Mouse (Mus musculus) Patski (cell line): ENCODE data around the gene Sppl3. TPM values are rescaled to one million over a fixed set of nuclear protein-coding genes. Genes with fewer than 3 reads are reported as not detected.

ENCODE experiments used
- ATAC-seq: fragments of 100-300 bp; one replicate; pipeline ENCODE4 v1.8.0; 2021
- CTCF ChIA-PET: fragments of 350-600 bp; sonication (Branson Sonifier 250); formaldehyde crosslinking; loops from one replicate; lab custom pipeline; 2022; ENCODE audit warnings: inconsistent platforms; lab: Charles Lee
- POLR2A ChIA-PET: fragments of 350-600 bp; sonication (Branson Sonifier 250); formaldehyde crosslinking; loops from one replicate; lab custom pipeline; 2022; ENCODE audit warnings: antibody characterized with exemption, inconsistent platforms; lab: Charles Lee
- DNase-seq: peaks from one replicate; pipeline ENCODE4 v3.0.0-alpha.2; 2011; ENCODE audit warnings: low read depth, low spot score
- H3K27me3 ChIP-seq: fragments of 371-371 bp; one replicate; pipeline ENCODE4 v1.5.1; 2021
- CTCF ChIP-seq: fragments of 100-300 bp; IDR thresholded peaks from one replicate; pipeline ENCODE4 v1.5.1; 2021
- in situ Hi-C: fragments of 300-500 bp; cut with MboI; formaldehyde crosslinking; loops from 3 replicates; pipeline ENCODE4 v1.11.1; 2018; ENCODE audit warnings: low pct_unique_long_range_greater_than_20kb, mixed read lengths
- polyA plus RNA-seq: library from polyadenylated mRNA; unstranded; gene quantifications from one replicate; pipeline ENCODE4 v1.2.3, GENCODE M21; 2021

The Sppl3 gene
- polyA plus RNA-seq, 1 experiment from 2014 or later = 71.9 TPM

DNA sequence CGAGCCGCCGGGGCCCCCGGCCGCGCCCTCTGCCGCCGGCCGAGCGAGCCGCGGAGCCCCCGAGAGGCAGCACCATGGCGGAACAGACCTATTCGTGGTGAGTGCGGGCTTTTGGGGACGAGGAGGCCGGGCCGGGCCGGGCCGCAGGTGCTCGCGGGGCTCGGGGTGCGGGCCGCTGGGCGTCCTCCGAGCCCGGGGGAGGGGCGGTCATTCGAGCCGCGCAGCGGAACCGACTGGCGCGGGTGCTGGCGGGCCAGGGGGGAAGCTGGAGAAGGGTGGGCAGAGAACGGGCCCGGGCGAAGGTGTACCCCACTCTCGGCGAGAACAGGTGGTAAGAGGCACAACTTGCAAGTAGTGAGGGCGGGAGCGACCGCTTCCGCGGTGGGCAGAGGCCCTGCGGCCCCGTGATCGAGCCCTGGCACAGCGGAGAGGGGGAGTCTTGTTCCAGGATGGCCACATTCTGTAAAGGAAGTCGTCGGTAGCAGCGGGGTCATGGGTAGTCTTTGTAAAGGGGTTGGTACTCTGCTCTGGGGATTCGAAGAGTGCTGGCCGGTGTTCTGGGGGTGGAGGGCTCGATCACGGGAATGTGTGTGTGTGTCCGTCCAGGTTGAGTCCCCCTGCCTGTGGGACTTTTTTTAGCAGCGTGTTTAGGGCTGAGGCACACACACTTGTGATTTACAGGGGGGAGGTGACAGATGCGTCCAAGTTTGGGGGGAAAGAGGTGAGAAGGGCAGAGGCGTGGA is 753 bp downstream of the Sppl3 start:
- peak; percentile 32 for ATAC-seq
- POLR2A ChIA-PET = interaction anchor here (0.6 kb wide), 1 partner anchor 73 kb away, joined by 3 read pairs; no protein-coding TSS in a partner anchor
- H3K27me3 ChIP-seq = no peaks in the 10 kb centered on the region
- no peak for DNase-seq
- no peak for TF ChIP-seq CTCF
- in situ Hi-C loops = no loop called here
- CTCF ChIA-PET = no interaction called here

DNA sequence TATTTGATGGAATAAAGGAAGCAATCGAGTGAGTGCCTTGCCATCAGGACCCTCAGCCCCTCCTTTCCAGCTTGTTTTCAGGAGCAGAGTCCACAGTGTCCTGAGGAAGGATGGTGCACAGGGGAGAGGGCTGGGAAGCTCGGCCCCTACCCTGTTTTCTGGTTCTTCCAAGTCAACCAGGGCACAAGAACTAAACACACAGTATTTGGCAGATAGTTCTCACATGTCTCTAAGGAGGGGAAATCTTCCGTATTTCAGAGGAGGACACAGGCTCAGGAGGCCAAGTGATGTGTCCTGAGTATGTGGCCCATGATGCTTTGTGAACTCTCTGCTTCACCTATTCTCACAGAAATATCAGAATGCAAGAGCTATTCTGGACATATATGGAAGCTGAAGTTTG is 2.5 kb downstream of the Sppl3 start:
- no peak for ATAC-seq
- DNase-seq = no peak
- in situ Hi-C loops = no loop called here
- ChIA-PET POLR2A (interaction anchor here (0.8 to 1.2 kb wide), 2 partner anchors 13 to 25 kb away, joined by 4 read pairs; no protein-coding TSS in a partner anchor), CTCF (interaction anchor here (0.8 to 1.2 kb wide), 2 partner anchors 18 to 39 kb away, joined by 3 read pairs; no protein-coding TSS in a partner anchor)
- no peaks in the 10 kb centered on the region for H3K27me3 ChIP-seq
- TF ChIP-seq CTCF = no peak

DNA sequence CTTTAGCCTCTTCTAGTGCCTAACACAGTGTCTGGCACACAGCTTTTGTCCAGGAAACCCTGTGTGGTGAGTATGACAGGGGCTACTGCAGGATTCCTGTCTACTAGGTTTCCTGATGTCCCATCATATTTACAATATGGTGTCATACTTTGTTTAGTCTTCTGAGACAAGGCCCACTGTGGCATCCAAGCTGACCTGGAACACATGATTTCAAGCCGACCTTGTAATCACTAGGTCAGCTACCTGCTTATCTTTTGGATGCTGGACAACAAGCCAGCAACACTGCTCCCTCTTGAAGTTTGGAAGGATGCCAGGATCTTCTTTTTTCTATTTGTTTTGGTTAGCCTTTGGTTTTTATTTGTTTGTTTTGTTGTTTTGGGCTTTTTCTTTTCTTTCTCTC is 3.6 kb downstream of the Sppl3 start:
- ChIA-PET CTCF (interaction anchor here (1.2 kb wide), 1 partner anchor 38 kb away, joined by 3 read pairs; no protein-coding TSS in a partner anchor), POLR2A (no interaction called here)
- H3K27me3 ChIP-seq = no peaks in the 10 kb centered on the region
- TF ChIP-seq CTCF = no peak
- ATAC-seq (no peak), DNase-seq (no peak)
- in situ Hi-C loops = no loop called here

DNA sequence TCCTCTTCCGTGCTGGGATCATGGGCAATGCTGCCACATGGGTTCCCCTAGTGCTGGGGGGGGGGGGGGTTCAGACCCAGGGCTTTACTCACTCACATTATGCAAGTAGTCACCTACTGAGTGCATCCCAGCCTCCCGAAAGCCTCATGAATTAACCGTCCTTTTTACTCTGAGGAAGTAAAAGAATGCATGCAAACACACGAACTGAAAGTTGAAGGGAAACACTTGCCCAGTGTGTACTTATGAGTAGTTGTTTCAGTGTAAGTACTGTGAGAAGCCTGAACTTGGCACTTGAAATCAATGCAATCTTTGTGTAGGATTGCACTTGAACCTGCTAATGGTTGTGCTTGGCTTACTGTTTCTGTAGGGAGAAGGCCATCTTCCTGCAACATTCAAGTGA is 4.2 kb downstream of the Sppl3 start:
- CTCF ChIA-PET = no interaction called here
- no peaks in the 10 kb centered on the region for H3K27me3 ChIP-seq
- POLR2A ChIA-PET = no interaction called here
- no peak for TF ChIP-seq CTCF
- ATAC-seq (no peak), DNase-seq (no peak)
- in situ Hi-C loops = no loop called here

DNA sequence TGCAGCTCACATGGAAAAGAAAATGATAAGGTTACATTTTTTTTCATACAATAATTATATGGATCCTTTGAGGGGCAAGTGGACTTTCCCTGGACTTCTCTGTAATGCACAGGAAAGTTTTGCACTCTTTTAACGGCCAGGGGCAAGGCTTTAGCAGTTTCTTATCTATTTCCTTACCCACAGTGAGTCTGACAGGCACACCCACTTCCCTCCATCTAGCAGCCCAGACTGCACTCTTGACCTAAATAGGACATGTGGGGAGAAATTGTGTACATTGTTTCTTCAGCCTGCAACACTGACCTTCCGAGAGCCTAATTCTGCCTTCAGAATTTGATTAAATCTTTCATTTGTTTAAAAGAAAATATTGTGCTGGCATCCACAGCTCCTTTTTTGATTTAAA is 7.3 kb downstream of the Sppl3 start:
- CTCF ChIA-PET = no interaction called here
- in situ Hi-C loops = no loop called here
- ATAC-seq (no peak), DNase-seq (no peak)
- no peak for TF ChIP-seq CTCF
- POLR2A ChIA-PET = no interaction called here
- no peaks in the 10 kb centered on the region for H3K27me3 ChIP-seq

DNA sequence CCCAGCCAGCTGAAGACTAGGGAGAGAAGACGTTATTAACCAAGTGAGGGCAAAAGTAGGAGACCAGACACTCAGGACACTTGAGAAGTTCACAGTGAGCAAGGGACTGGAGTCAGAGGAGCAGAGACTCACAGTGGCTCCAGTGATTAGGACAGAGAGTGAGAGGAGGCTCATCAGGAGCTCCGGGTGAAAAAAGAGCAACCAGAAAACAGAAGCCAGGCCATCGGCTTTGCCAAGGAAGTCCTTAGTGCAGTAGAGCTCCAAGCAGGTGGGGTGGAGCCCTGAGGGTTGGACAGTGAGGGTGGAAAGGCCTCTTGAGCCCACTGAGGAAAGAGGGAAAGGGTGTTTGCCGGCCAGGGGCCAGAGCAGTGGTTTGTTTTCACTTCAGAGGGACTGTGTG is 7.9 kb downstream of the Sppl3 start:
- POLR2A ChIA-PET = no interaction called here
- DNase-seq (no peak), ATAC-seq (no peak)
- CTCF ChIA-PET = interaction anchor here (0.8 to 1.5 kb wide), 2 partner anchors 11 to 32 kb away, joined by 3 to 4 read pairs; no protein-coding TSS in a partner anchor
- TF ChIP-seq CTCF = no peak
- no peaks in the 10 kb centered on the region for H3K27me3 ChIP-seq
- in situ Hi-C loops = no loop called here

DNA sequence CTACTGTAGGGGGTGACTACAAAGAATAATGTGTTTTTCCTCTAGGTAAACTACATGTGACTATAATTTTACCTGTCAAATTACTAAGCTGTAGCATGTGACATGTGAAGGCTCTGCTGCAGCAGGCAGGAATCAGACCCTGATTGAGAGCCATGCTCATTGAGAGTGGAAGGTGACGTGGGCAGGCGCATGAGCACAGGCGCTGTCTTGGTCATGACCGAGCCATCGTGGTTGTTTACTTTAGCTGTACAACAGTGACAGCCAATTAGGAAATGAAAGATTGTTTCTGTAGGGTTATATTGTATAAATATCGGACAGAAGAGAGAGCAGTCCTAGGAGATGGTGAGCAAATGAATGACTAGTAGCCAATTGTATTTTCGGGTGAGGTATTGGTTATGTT is 11.1 kb downstream of the Sppl3 start:
- TF ChIP-seq CTCF = no peak
- in situ Hi-C loops = no loop called here
- ATAC-seq (no peak), DNase-seq (no peak)
- CTCF ChIA-PET = interaction anchor here (1.0 to 1.7 kb wide), 2 partner anchors 9 to 33 kb away, joined by 3 to 5 read pairs; no protein-coding TSS in a partner anchor
- POLR2A ChIA-PET = no interaction called here
- H3K27me3 ChIP-seq = no peaks in the 10 kb centered on the region

DNA sequence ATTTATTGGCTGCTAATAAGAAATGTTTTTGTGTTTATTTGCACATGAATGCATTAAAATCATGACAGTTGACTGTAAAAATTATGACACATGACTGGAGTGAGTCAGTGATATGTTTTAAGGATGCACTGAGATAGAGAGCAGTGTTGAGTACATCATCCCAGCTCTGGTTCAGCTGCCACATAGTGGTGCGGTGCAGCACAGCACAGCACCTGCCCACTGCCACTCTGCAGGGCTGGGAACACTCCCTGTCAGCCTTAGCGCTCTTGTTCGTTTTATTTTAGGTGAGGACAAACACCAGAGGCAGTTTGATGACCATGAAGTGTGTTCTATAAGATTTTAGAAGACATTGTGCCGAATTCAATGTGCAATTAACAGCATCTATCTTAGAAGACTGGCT is 15.2 kb downstream of the Sppl3 start:
- ATAC-seq (no peak), DNase-seq (no peak)
- in situ Hi-C loops = no loop called here
- CTCF ChIA-PET = no interaction called here
- H3K27me3 ChIP-seq = no peaks in the 10 kb centered on the region
- POLR2A ChIA-PET = no interaction called here
- TF ChIP-seq CTCF = no peak

DNA sequence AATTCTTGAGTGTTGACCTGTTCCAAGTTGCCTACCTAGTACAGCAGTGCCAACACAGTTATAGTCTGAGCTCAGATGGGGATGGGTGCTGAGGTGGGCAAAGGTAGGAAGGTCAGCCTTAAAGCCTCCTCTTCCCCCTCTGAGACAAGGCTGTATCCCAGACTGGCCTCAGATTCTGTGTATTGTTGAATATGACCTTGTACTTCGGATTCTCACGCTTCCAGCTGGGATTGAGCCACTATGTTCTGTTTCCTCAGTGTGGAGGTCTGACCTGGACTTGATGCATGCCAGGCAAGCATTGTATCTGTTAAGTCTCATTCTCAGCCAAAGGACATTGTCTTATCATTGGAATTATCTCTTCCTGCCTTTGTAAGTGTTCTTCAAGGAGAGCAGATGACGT is 16.2 kb downstream of the Sppl3 start:
- CTCF ChIA-PET = no interaction called here
- ATAC-seq = no peak
- TF ChIP-seq CTCF = no peak

DNA sequence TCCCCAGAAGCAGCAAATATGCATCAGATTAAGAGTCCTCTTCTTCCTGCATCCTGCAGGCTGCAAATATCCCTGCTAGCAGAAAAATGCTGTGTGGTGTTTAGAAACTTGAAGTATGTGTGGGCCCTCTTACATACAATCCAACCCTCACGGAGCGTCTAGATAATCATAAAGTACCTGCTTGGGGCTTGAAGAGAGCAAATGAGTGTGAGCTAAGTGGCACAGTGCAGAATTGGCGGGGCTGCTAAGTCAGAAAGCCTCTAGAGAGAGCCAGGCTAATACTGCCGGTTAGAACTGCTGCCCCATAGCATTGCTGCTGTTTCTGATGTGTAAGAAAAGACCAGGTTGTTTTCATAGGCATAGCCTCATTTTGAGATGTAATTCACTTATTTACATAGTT is 18.0 kb downstream of the Sppl3 start:
- CTCF ChIA-PET = no interaction called here
- DNase-seq = no peak
- POLR2A ChIA-PET = no interaction called here
- no peaks in the 10 kb centered on the region for H3K27me3 ChIP-seq
- ATAC-seq = no peak
- TF ChIP-seq CTCF = no peak
- in situ Hi-C loops = no loop called here

More for the DNA sequence above, 16.2 kb downstream of the Sppl3 start:
- POLR2A ChIA-PET = interaction anchor here (0.6 kb wide), 1 partner anchor 9 kb away, joined by 3 read pairs; no protein-coding TSS in a partner anchor
- no peak for DNase-seq
- in situ Hi-C loops = no loop called here
- no peaks in the 10 kb centered on the region for H3K27me3 ChIP-seq

DNA sequence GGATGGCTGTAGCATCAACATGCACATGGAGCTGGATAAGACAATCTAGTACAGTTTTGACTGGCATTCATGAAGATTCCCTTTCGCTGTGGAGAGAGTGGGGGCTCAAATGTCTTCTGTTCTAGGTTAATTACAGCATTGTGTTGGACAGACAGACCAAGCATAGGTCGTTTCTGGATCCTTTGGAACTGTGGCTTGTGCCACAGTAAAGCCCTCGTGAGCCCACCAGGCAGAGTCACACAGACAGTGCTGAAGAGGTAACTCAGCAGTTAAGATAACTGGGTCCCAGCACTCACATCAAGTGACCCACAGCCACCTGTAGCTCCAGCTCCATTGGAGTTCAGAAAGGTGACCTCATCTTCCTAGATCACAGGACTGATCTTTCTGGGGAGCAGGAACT is 18.6 kb downstream of the Sppl3 start:
- in situ Hi-C loops = no loop called here
- POLR2A ChIA-PET = interaction anchor here (0.6 kb wide), 1 partner anchor 35 kb away, joined by 4 read pairs; no protein-coding TSS in a partner anchor
- TF ChIP-seq CTCF = no peak
- DNase-seq = no peak
- no peak for ATAC-seq
- CTCF ChIA-PET = interaction anchor here (1.1 to 1.6 kb wide), 2 partner anchors 21 to 51 kb away, joined by 3 to 4 read pairs; no protein-coding TSS in a partner anchor
- H3K27me3 ChIP-seq = no peaks in the 10 kb centered on the region
